Mouse (Mus musculus) cerebellum, adult 2 months (tissue): Measurements from ENCODE around the gene Krtap6-2. TPM values are rescaled to one million over a fixed set of nuclear protein-coding genes. Genes with fewer than 3 reads are reported as not detected.

Source experiments
- DNase-seq, 2 experiments: peaks; one replicate each; pipeline ENCODE4 v3.0.0; 2021
- H3K27ac ChIP-seq: fragments of 200-500 bp; 2 replicates; pipeline ENCODE4 v1.5.1; 2012; ENCODE audit warnings: low read length, control low read depth, inconsistent platforms; ENCODE audit not compliant: insufficient read depth
- H3K27me3 ChIP-seq: fragments of 200-500 bp; 2 replicates; pipeline ENCODE4 v1.6.1; 2012; ENCODE audit warnings: inconsistent platforms, mild to moderate bottlenecking, low read length, moderate library complexity; ENCODE audit not compliant: control insufficient read depth, insufficient read depth
- H3K4me1 ChIP-seq: fragments of 200-500 bp; 2 replicates; pipeline ENCODE4 v1.6.1; 2011; ENCODE audit warnings: low read length; ENCODE audit not compliant: control insufficient read depth, insufficient read depth
- H3K4me3 ChIP-seq: fragments of 200-500 bp; replicated peaks from 2 replicates; pipeline ENCODE3; 2011; ENCODE audit warnings: mild to moderate bottlenecking, low read depth, low read length, control low read depth; ENCODE audit not compliant: insufficient read depth
- CTCF ChIP-seq: fragments of 200-500 bp; IDR thresholded peaks from 2 replicates; pipeline ENCODE4 v1.5.1; 2011; ENCODE audit warnings: low read depth, mild to moderate bottlenecking, control low read depth, low read length, moderate library complexity, borderline replicate concordance; ENCODE audit not compliant: insufficient read depth
- POLR2A ChIP-seq: fragments of 200-500 bp; IDR thresholded peaks from 2 replicates; pipeline ENCODE4 v1.6.1; 2011; ENCODE audit warnings: low read length, control low read depth, borderline replicate concordance; ENCODE audit not compliant: insufficient read depth
- WGBS: fragments of 180-500 bp; shearing (Covaris S2); methylation state at CpG from one replicate; pipeline ENCODE4 v1.1.7; 2018; 5-methylcytosine and 5-hydroxymethylcytosine counted together
- polyA plus RNA-seq: library from polyadenylated mRNA; depleted of rRNA; stranded (reverse); fragments of >200 nt; gene quantifications from 2 replicates; pipeline ENCODE4 v1.2.3, GENCODE M21; 2012; rRNA removed

Krtap6-2 gene
- polyA plus RNA-seq = not detected in 2 replicates

DNA sequence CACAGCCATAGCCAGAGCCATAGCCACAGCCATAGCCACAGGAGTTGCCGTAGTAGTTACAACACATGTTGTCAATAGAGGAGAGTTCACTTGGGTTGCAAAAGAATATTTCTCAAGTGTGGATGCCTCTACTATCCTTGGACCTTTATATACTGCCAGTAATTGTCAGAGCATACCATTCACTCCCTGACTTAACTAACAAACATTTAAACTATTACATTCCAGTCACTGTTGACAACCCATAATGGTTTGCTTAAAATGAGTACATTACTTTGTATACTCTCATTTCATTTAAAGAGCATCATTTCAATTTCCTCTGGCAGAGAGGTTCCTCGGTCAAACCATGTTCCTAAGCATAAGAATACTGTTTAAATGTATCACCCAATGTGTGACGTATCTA is at the start of gene Krtap6-2:
Gene Krtap6-2, minus strand, starts transcription at position 101 of the 400 bp plus-strand sequence.
- H3K27me3 ChIP-seq = no peaks in the 10 kb centered on the region
- DNase-seq = no peak
- H3K4me3 ChIP-seq = no peak within 1 kb of the TSS
- TF ChIP-seq CTCF (no peak), POLR2A (no peak)
- 95% methylated on average over 3 of the region's 3 CpGs for WGBS
- no peak within 1 kb of the TSS for H3K27ac ChIP-seq
- no peaks in the 10 kb centered on the region for H3K4me1 ChIP-seq

DNA sequence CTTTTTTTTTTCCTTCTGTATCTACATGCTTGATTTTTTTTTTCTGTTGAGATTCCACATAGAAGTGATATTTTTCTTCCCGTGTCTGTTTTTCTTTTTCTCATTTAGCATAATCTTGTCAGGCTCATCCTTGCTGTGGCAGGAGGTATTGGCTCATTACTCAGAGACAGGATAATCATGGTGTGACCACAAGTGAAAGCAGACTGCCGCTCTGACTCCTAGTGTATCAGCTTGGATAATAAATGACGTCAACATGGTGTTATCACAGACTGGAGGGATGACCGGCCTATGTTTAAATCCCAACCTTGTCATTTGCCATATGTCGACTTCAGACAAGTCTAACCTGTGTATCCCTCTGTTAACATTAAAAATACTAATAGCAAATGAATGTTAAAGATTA is 41.3 kb upstream of the Krtap6-2 start:
- Histone ChIP-seq H3K4me1 (no peaks in the 10 kb centered on the region), H3K27ac (no peak overlapping the region), H3K4me3 (no peak overlapping the region), H3K27me3 (no peaks in the 10 kb centered on the region)
- TF ChIP-seq CTCF (no peak), POLR2A (no peak)
- no peak for DNase-seq
- 44% methylated on average over 5 of the region's 5 CpGs for WGBS

DNA sequence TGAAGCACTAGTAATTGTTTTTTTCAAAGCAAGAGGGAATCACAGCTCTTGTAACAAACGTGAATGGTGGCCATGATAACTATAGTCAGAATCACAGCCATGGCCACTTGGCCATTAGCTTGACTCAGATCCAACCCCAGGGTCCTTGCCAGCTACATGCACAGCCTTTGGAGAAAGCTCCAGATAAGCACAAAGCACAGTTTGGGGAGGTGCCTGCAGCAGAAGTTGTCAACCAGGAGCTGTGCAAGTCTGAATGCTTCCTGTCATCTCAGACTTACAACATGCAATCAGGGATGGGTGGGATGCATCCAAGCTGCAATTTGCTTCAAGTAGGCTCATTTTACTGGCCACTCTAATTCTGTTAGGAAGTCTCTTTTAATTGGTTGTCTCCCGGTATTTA is 9.7 kb upstream of the Krtap6-2 start:
- no peak overlapping the region for H3K4me3 ChIP-seq
- no peaks in the 10 kb centered on the region for H3K4me1 ChIP-seq
- no peak for DNase-seq
- WGBS = 55% methylated on average over 2 of the region's 2 CpGs
- H3K27ac ChIP-seq = no peak overlapping the region
- H3K27me3 ChIP-seq = no peaks in the 10 kb centered on the region
- no peak for TF ChIP-seq POLR2A
- TF ChIP-seq CTCF = no peak

DNA sequence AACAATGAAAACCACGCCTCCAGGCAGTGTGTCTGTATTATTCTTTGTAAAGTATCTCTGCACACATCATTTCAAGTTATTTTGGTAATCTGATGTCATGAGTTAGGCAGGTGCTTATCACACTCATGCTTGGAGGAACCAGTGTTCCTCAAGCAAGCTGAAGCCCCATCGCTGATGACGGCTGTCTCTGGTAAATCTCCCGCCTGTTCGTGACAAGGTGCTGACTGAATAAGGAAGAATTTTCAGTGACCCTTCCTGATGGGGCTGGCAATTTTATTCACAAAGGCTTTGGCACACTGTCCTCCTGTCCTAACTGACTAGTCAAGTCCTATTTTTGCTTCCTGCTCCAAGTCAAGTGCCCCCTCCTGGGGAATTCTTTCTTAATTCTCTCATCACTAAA is 5.4 kb upstream of the Krtap6-2 start:
- Histone ChIP-seq H3K27me3 (no peaks in the 10 kb centered on the region), H3K4me3 (no peak overlapping the region), H3K4me1 (no peaks in the 10 kb centered on the region), H3K27ac (no peak overlapping the region)
- WGBS = 90% methylated on average over 5 of the region's 5 CpGs
- TF ChIP-seq CTCF = no peak
- TF ChIP-seq POLR2A = no peak
- DNase-seq = no peak

DNA sequence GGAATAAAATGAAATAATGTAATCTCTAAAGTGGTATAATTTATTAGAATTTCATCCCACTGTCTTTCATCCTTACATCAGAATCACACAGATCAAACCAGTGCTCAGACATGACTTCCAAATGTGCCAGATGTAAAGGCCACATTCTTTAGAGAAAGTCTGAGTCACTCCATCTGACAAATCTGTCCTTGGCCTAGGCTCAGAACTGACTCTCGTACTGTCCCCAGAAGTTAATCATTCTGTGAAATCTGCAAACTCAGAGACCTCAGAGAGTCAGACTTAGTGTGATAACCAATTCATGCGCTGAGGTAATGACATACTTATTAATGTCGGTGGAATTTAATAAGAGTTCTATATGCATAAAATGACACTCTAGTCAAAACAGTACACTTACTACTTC is 3.6 kb downstream of the Krtap6-2 start:
- Histone ChIP-seq H3K4me3 (no peak overlapping the region), H3K4me1 (no peaks in the 10 kb centered on the region), H3K27me3 (no peaks in the 10 kb centered on the region), H3K27ac (no peak overlapping the region)
- no peak for DNase-seq
- TF ChIP-seq POLR2A = no peak
- TF ChIP-seq CTCF = no peak
- WGBS = 83% methylated on average over 3 of the region's 3 CpGs

GRCm38 (mm10) chr16:89410345-89411068 is 9.4 kb downstream of the Krtap6-2 start:
- WGBS = 76% methylated on average over 5 of the region's 5 CpGs
- no peaks in the 10 kb centered on the region for H3K27me3 ChIP-seq
- H3K4me1 ChIP-seq = no peaks in the 10 kb centered on the region
- no peak for TF ChIP-seq POLR2A
- no peak for TF ChIP-seq CTCF
- H3K27ac ChIP-seq = no peak overlapping the region
- no peak for DNase-seq
- no peak overlapping the region for H3K4me3 ChIP-seq

DNA sequence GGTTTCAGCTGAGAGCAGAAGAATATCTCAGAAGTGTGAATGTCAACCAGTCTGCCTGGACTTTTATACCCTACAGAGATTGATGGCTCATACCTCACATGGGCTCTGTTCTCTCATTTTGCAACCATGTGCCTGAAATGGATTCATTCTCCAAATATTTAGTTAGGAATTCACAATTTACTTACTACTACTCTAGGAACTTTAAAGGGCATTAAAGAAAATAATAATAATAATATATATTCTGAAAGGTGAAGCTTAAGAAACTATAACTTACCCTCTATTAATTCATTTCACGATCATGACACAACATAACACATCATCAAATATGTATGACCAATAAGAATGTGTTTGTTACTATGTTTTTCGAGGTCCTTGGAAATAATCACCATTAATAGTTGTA is 16.1 kb downstream of the Krtap6-2 start, which contains the start of gene Krtap21-1:
Gene Krtap21-1, minus strand, starts transcription at position 101 of the 400 bp plus-strand sequence.
- no peak within 1 kb of the TSS for H3K27ac ChIP-seq
- no peak for DNase-seq
- TF ChIP-seq CTCF (no peak), POLR2A (no peak)
- no peak within 1 kb of the TSS for H3K4me3 ChIP-seq
- WGBS = 88% methylated on average over 2 of the region's 2 CpGs
- no peaks in the 10 kb centered on the region for H3K4me1 ChIP-seq
- H3K27me3 ChIP-seq = no peaks in the 10 kb centered on the region

GRCm38 (mm10) chr16:89372734-89373461 is 47.0 kb downstream of the Krtap6-2 start:
- TF ChIP-seq CTCF = no peak
- TF ChIP-seq POLR2A = no peak
- WGBS = 84% methylated on average over 2 of the region's 2 CpGs
- DNase-seq = no peak
- Histone ChIP-seq H3K27me3 (no peaks in the 10 kb centered on the region), H3K4me3 (no peak overlapping the region), H3K27ac (no peak overlapping the region), H3K4me1 (no peaks in the 10 kb centered on the region)

Other genes with a start within 250 kb of the Krtap6-2 start
- not detected in 2 replicates for gene 1110057P08Rik, start 245.4 kb downstream of the Krtap6-2 start, polyA plus RNA-seq
- not detected in 2 replicates for gene Krtap20-2, start 214.2 kb downstream of the Krtap6-2 start, polyA plus RNA-seq
- not detected in 2 replicates for gene Krtap21-1, start 16.2 kb downstream of the Krtap6-2 start, polyA plus RNA-seq
- gene Krtap8-1, start 67.8 kb upstream of the Krtap6-2 start, polyA plus RNA-seq = not detected in 2 replicates
- not detected in 2 replicates for gene Krtap7-1, start 88.2 kb upstream of the Krtap6-2 start, polyA plus RNA-seq
- not detected in 2 replicates for gene Krtap11-1, start 151.1 kb upstream of the Krtap6-2 start, polyA plus RNA-seq